Mouse (Mus musculus) limb, embryonic 14.5 days (tissue): ENCODE data around the gene Gm20517. TPM values are rescaled to one million over a fixed set of nuclear protein-coding genes. Genes with fewer than 3 reads are reported as not detected.

ENCODE experiments used
- ATAC-seq: fragments of 200-750 bp; cut with Nextera tagmentation; 2 replicates; pipeline ENCODE4 v1.8.0; 2017; ENCODE audit warnings: low read depth, moderate number of reproducible peaks, moderate TSS enrichment; ENCODE audit not compliant: low FRiP score
- DNase-seq: peaks from one replicate; pipeline ENCODE4 v3.0.0-alpha.2; 2015; ENCODE audit warnings: low spot score
- H3K27ac ChIP-seq: fragments of 300-500 bp; sonication (generic); replicated peaks from 2 replicates; pipeline ENCODE4 v1.5.1; 2014; ENCODE audit warnings: low read depth, mild to moderate bottlenecking, low read length, moderate library complexity, mixed read lengths
- H3K27me3 ChIP-seq: fragments of 300-500 bp; sonication (generic); 2 replicates; pipeline ENCODE4 v1.6.1; 2014; ENCODE audit warnings: low read length, mixed read lengths; ENCODE audit not compliant: control insufficient read depth, insufficient read depth
- H3K36me3 ChIP-seq: fragments of 300-500 bp; sonication (generic); 2 replicates; pipeline ENCODE4 v1.6.1; 2014; ENCODE audit warnings: mild to moderate bottlenecking, low read length, moderate library complexity, mixed read lengths; ENCODE audit not compliant: control insufficient read depth, insufficient read depth
- H3K4me1 ChIP-seq: fragments of 300-500 bp; sonication (generic); 2 replicates; pipeline ENCODE4 v1.6.1; 2014; ENCODE audit warnings: antibody characterized with exemption, low read length, mixed read lengths; ENCODE audit not compliant: control insufficient read depth, insufficient read depth
- H3K4me2 ChIP-seq: fragments of 300-500 bp; sonication (generic); replicated peaks from 2 replicates; pipeline ENCODE4 v1.6.1; 2014; ENCODE audit warnings: low read depth, mild to moderate bottlenecking, low read length, moderate library complexity; ENCODE audit not compliant: severe bottlenecking
- H3K4me3 ChIP-seq: fragments of 300-500 bp; sonication (generic); replicated peaks from 2 replicates; pipeline ENCODE4 v1.5.1; 2014; ENCODE audit warnings: low read length
- H3K9ac ChIP-seq: fragments of 300-500 bp; sonication (generic); 2 replicates; pipeline ENCODE4 v1.6.1; 2014; ENCODE audit warnings: mild to moderate bottlenecking, low read depth, low read length, moderate library complexity; ENCODE audit not compliant: severe bottlenecking
- H3K9me3 ChIP-seq: fragments of 300-500 bp; sonication (generic); 2 replicates; pipeline ENCODE4 v1.6.1; 2016; ENCODE audit warnings: low read length; ENCODE audit not compliant: control insufficient read depth
- POLR2A ChIP-seq: fragments of 200-500 bp; IDR thresholded peaks from 2 replicates; pipeline ENCODE4 v1.8.0; 2012; ENCODE audit warnings: inconsistent platforms, mild to moderate bottlenecking, moderate library complexity, borderline replicate concordance; ENCODE audit not compliant: insufficient read depth, insufficient read length; ENCODE audit errors: extremely low read depth
- WGBS: fragments of 180-500 bp; shearing (Covaris S2); extraction: QIAGEN DNeasy Blood & Tissue Kit; methylation state at CpG from one replicate; pipeline ENCODE4 v1.1.7; 2014; 5-methylcytosine and 5-hydroxymethylcytosine counted together
- polyA plus RNA-seq, 2 experiments: library from polyadenylated mRNA; depleted of rRNA in 1 of 2; stranded (reverse) in 1 of 2; unstranded in 1 of 2; fragments of >200 nt; fragmentation: Nextera tagmentation in 1 of 2; extraction: Ambion mirVana in 1 of 2; gene quantifications; 2 replicates each; pipeline versions ENCODE4 v1.2.1 to v1.2.3; 2012 to 2014

Gm20517 gene
- polyA plus RNA-seq, 2 experiments, result 1.3 to 1.4 TPM

GRCm38 (mm10) chr17:47708972-47709371, 97.6 kb downstream of the Gm20517 start:
- H3K4me1 ChIP-seq, result no peaks in the 10 kb centered on the region
- H3K27me3 ChIP-seq, result no peaks in the 10 kb centered on the region
- no peak overlapping the region for H3K27ac ChIP-seq
- no peak overlapping the region for H3K4me3 ChIP-seq
- peaks cover 4% of the 10 kb centered on the region for H3K36me3 ChIP-seq
- H3K4me2 ChIP-seq, result no peak overlapping the region
- ATAC-seq (no peak), DNase-seq (no peak)
- H3K9me3 ChIP-seq, result no peaks in the 10 kb centered on the region
- H3K9ac ChIP-seq, result no peak overlapping the region
- no peak for TF ChIP-seq POLR2A
- 68% methylated on average over 4 of the region's 4 CpGs for WGBS

- H3K36me3 ChIP-seq, result no peaks in the 10 kb centered on the region; the same call in 1 of the 2 replicates
- no peaks in the 10 kb centered on the region for H3K27me3 ChIP-seq
- no peaks in the 10 kb centered on the region for H3K9me3 ChIP-seq
- no peak for ATAC-seq
- no peak overlapping the region for H3K4me3 ChIP-seq
- H3K9ac ChIP-seq, result no peak overlapping the region
- TF ChIP-seq POLR2A, result no peak
- no peaks in the 10 kb centered on the region for H3K4me1 ChIP-seq
- DNase-seq, result no peak
- 67% methylated on average over 3 of the region's 3 CpGs for WGBS
- H3K4me2 ChIP-seq, result no peak overlapping the region
- no peak overlapping the region for H3K27ac ChIP-seq
Observed at GRCm38 (mm10) chr17:47710036-47710435, 98.6 kb downstream of the Gm20517 start.

- no peak for DNase-seq
- H3K9me3 ChIP-seq, result no peaks in the 10 kb centered on the region
- no peaks in the 10 kb centered on the region for H3K36me3 ChIP-seq
- H3K4me2 ChIP-seq, result no peak overlapping the region
- no peak overlapping the region for H3K27ac ChIP-seq
- no peak for TF ChIP-seq POLR2A
- H3K4me3 ChIP-seq, result no peak overlapping the region
- H3K4me1 ChIP-seq, result no peaks in the 10 kb centered on the region
- H3K9ac ChIP-seq, result no peak overlapping the region
- 61% methylated on average over 6 of the region's 6 CpGs for whole genome bisulfite sequencing
- no peak for ATAC-seq
- no peaks in the 10 kb centered on the region for H3K27me3 ChIP-seq
Observed at GRCm38 (mm10) chr17:47711883-47712282, 100.5 kb downstream of the Gm20517 start.

- DNase-seq, result no peak
- no peaks in the 10 kb centered on the region for H3K4me1 ChIP-seq
- H3K27me3 ChIP-seq, result no peaks in the 10 kb centered on the region
- H3K9ac ChIP-seq, result no peak overlapping the region
- 67% methylated on average over 21 of the region's 22 CpGs for WGBS
- no peaks in the 10 kb centered on the region for H3K36me3 ChIP-seq
- no peak for TF ChIP-seq POLR2A
- no peak for ATAC-seq
- no peak overlapping the region for H3K4me2 ChIP-seq
- H3K4me3 ChIP-seq, result no peak overlapping the region
- H3K9me3 ChIP-seq, result no peaks in the 10 kb centered on the region
- H3K27ac ChIP-seq, result no peak overlapping the region
Observed at GRCm38 (mm10) chr17:47712889-47713571, 101.6 kb downstream of the Gm20517 start.

GRCm38 (mm10) chr17:47715037-47715436, 103.6 kb downstream of the Gm20517 start:
- no peaks in the 10 kb centered on the region for H3K27me3 ChIP-seq
- TF ChIP-seq POLR2A, result no peak
- no peak for ATAC-seq

More at GRCm38 (mm10) chr17:47715037-47715436, 103.6 kb downstream of the Gm20517 start:
- Histone ChIP-seq H3K9me3 (no peaks in the 10 kb centered on the region), H3K4me3 (no peak overlapping the region), H3K4me2 (no peak overlapping the region), H3K27ac (no peak overlapping the region), H3K4me1 (no peaks in the 10 kb centered on the region), H3K36me3 (no peaks in the 10 kb centered on the region), H3K9ac (no peak overlapping the region)
- no peak for DNase-seq
- WGBS, result 56% methylated on average over 3 of the region's 3 CpGs
